Mouse (Mus musculus): ENCODE results near the gene Rhobtb3.

DNA sequence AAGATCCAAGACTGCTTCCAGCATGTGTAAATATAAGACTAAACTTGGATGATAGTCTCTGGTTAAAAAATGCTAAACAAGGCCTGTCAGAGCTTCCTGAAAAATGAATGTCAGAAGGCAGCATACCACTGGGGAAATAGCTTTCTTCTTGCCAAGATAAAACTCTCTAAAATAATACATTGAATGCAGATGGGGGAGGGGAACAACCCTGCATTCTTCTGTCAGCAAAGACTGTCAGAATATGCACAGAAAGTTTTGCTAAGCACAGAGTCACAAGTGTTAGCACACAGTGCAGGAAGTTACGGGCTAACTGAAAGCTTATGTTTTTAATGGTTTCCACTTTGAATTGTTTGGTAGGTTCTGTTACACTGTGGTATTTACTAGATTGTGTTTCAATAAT is 6.6 kb upstream of the Rhobtb3 start:
- TF ChIP-seq POLR2A (IDR thresholded peaks at IDR 0.05; ENCODE audit: borderline replicate concordance, low read depth, low read length) (no peak), CTCF (IDR thresholded peaks at IDR 0.05; ENCODE audit: low read depth, low read length) (no peak)

Data from bone marrow macrophage, adult 2 months (primary cell).